Mouse (Mus musculus) cortical plate, adult 2 months (tissue): ENCODE data around the gene Ppih. TPM values are rescaled to one million over a fixed set of nuclear protein-coding genes. Genes with fewer than 3 reads are reported as not detected.

ENCODE experiments used
- H3K27ac ChIP-seq: fragments of 200-500 bp; 2 replicates; pipeline ENCODE4 v1.5.1; 2012; ENCODE audit warnings: low read length, control low read depth, inconsistent platforms; ENCODE audit not compliant: insufficient read depth
- H3K4me1 ChIP-seq: fragments of 200-500 bp; 2 replicates; pipeline ENCODE4 v1.6.1; 2011; ENCODE audit warnings: low read length; ENCODE audit not compliant: control insufficient read depth, insufficient read depth
- H3K4me3 ChIP-seq: fragments of 200-500 bp; 2 replicates; pipeline ENCODE4 v1.5.1; 2011; ENCODE audit warnings: mild to moderate bottlenecking, low read length, control low read depth; ENCODE audit not compliant: insufficient read depth
- CTCF ChIP-seq: fragments of 200-500 bp; IDR thresholded peaks from 2 replicates; pipeline ENCODE4 v1.5.1; 2011; ENCODE audit warnings: mild to moderate bottlenecking, control low read depth, low read length; ENCODE audit not compliant: insufficient read depth; ENCODE audit errors: extremely low read depth
- POLR2A ChIP-seq: fragments of 200-500 bp; IDR thresholded peaks from 2 replicates; pipeline ENCODE4 v1.6.1; 2011; ENCODE audit warnings: mild to moderate bottlenecking, low read length, control low read depth; ENCODE audit not compliant: insufficient read depth; ENCODE audit errors: extremely low read depth
- polyA plus RNA-seq: library from polyadenylated mRNA; depleted of rRNA; stranded (reverse); fragments of >200 nt; gene quantifications from 2 replicates; pipeline ENCODE4 v1.2.3, GENCODE M21; 2012; rRNA removed

Gene Ppih
- polyA plus RNA-seq, 1 experiment, result 24.5 TPM

DNA sequence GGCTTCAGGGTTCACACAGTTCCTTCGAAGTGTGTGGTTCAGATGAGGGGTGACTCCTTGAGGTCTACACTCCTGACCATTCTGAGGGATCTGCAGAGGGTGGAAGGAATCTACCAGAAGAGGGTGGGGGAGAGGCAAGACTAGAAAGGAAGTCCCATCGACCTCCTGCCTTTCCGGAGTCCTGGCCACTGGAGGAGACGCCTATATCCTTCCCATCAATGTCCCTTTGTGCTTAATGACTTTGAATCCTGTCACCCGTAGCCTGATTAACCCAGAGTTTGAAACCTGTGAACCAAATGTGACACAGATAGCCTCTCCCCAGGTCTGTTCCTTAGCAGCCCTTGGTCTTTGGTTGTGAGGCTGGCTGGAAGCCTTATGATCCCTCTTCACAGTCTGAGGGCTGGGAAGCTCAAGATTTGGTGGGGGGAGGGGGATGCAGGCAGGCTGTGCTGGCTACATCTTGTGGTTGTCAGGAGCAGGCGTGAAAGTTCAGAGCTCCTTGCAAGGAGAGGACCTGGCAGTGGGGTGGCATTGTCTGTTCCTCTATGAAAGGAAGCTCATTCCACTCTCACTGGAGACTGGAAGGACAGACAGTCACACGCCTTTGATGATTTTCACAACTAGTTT lies 59.1 kb downstream of the Ppih start:
- no peak for TF ChIP-seq CTCF
- TF ChIP-seq POLR2A, result no peak
- H3K27ac ChIP-seq, result no peak overlapping the region
- no peak overlapping the region for H3K4me3 ChIP-seq
- no peaks in the 10 kb centered on the region for H3K4me1 ChIP-seq

GRCm38 (mm10) chr4:119259344-119260254 lies 60.7 kb downstream of the Ppih start:
- H3K4me1 ChIP-seq, result no peaks in the 10 kb centered on the region; the same call in 1 of the 2 replicates
- TF ChIP-seq CTCF, result no peak
- TF ChIP-seq POLR2A, result no peak
- no peak overlapping the region for H3K4me3 ChIP-seq
- H3K27ac ChIP-seq, result no peak overlapping the region

GRCm38 (mm10) chr4:119257083-119257482 lies 63.3 kb downstream of the Ppih start:
- no peak for TF ChIP-seq CTCF
- TF ChIP-seq POLR2A, result no peak
- Histone ChIP-seq H3K4me3 (no peak overlapping the region), H3K27ac (no peak overlapping the region), H3K4me1 (peaks cover 5% of the 10 kb centered on the region; the same call in 1 of the 2 replicates)

DNA sequence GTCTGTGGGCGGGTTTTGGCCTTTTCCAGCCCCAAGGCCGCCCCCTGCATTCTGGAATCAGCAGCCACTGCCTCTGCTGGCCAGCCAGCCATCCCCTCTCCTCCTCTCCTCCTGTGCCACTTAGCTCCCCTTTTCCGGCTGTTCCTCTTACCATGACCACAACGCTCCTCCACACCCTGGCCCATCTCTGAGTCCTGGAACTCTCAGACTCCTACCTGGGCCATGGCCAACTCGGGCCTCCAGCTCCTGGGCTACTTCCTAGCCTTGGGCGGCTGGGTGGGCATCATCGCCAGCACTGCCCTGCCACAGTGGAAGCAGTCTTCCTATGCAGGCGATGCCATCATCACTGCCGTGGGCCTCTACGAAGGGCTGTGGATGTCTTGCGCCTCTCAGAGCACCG lies 65.0 kb downstream of the Ppih start, which contains the start of gene Cldn19:
TSS of gene Cldn19 (plus strand) at position 64 of the 400 bp plus-strand sequence.
- no peak within 1 kb of the TSS for H3K4me3 ChIP-seq
- H3K4me1 ChIP-seq, result peaks cover 5% of the 10 kb centered on the region; the same call in 1 of the 2 replicates
- no peak within 1 kb of the TSS for H3K27ac ChIP-seq
- no peak for TF ChIP-seq CTCF

- TF ChIP-seq CTCF, result no peak
- TF ChIP-seq POLR2A, result no peak
- Histone ChIP-seq H3K4me3 (no peak overlapping the region), H3K4me1 (peaks cover 5% of the 10 kb centered on the region; the same call in 1 of the 2 replicates), H3K27ac (no peak overlapping the region)
Measured at GRCm38 (mm10) chr4:119254012-119254618, 66.2 kb downstream of the Ppih start.

- Histone ChIP-seq H3K4me3 (no peak overlapping the region), H3K4me1 (peaks cover 5% of the 10 kb centered on the region; the same call in 1 of the 2 replicates), H3K27ac (no peak overlapping the region)
- TF ChIP-seq CTCF (no peak), POLR2A (no peak)
Measured at GRCm38 (mm10) chr4:119252025-119252808, 68.1 kb downstream of the Ppih start.

Other genes with a start within 250 kb of the Ppih start
- gene Slc2a1, start 211.8 kb downstream of the Ppih start, polyA plus RNA-seq, result 112 and 125 TPM in 2 replicates
- 8.1 and 8.8 TPM in 2 replicates for gene Zfp691, start 146.4 kb downstream of the Ppih start, polyA plus RNA-seq
- 0.55 and 0.56 TPM in 2 replicates for gene Ermap, start 130.5 kb downstream of the Ppih start, polyA plus RNA-seq
- gene Svbp, start 125.2 kb downstream of the Ppih start, polyA plus RNA-seq, result 29.2 and 29.9 TPM in 2 replicates
- 1.2 TPM in 2 replicates for gene Tmem269, start 102.3 kb downstream of the Ppih start, polyA plus RNA-seq
- 13.0 TPM in 2 replicates for gene AU022252, start 87.8 kb downstream of the Ppih start, polyA plus RNA-seq
- 10.6 and 10.8 TPM in 2 replicates for gene P3h1, start 87.6 kb downstream of the Ppih start, polyA plus RNA-seq
- 0.32 and 0.58 TPM in 2 replicates for gene Cldn19, start 65.1 kb downstream of the Ppih start, polyA plus RNA-seq
- 226 and 233 TPM in 2 replicates for gene Ybx1, start 25.9 kb downstream of the Ppih start, polyA plus RNA-seq
- 15.1 and 15.3 TPM in 2 replicates for gene Ccdc30, start 95.0 kb upstream of the Ppih start, polyA plus RNA-seq
- gene Ppcs, start 101.9 kb upstream of the Ppih start, polyA plus RNA-seq, result 9.6 and 10.2 TPM in 2 replicates
- 0.32 and 0.48 TPM in 2 replicates for gene Zmynd12, start 102.3 kb upstream of the Ppih start, polyA plus RNA-seq
- gene Rimkla, start 172.1 kb upstream of the Ppih start, polyA plus RNA-seq, result 8.4 and 9.0 TPM in 2 replicates
- gene Foxj3, start 216.5 kb upstream of the Ppih start, polyA plus RNA-seq, result 36.2 and 38.3 TPM in 2 replicates
- gene Frg2f1, start 219.0 kb upstream of the Ppih start, polyA plus RNA-seq, result 12.5 and 15.8 TPM in 2 replicates